Mouse (Mus musculus) CD4-positive helper T cell, adult 2 months (primary cell): ENCODE results near the gene Krtap31-2.

Experiments used
- DNase-seq: peaks from one replicate; pipeline ENCODE4 v3.0.0-alpha.2; 2012; ENCODE audit warnings: low read depth, missing footprints, low spot score

The Krtap31-2 gene

GRCm38 (mm10) chr11:99935991-99936390 lies at the start of gene Krtap31-2:
Gene Krtap31-2 (plus strand): TSS chr11:99936291.
- DNase-seq, result no peak

GRCm38 (mm10) chr11:99907620-99908019 lies 28.5 kb upstream of the Krtap31-2 start, which contains the start of gene Krtap31-1:
Gene Krtap31-1 (plus strand): TSS chr11:99907920.
- DNase-seq, result no peak

DNA sequence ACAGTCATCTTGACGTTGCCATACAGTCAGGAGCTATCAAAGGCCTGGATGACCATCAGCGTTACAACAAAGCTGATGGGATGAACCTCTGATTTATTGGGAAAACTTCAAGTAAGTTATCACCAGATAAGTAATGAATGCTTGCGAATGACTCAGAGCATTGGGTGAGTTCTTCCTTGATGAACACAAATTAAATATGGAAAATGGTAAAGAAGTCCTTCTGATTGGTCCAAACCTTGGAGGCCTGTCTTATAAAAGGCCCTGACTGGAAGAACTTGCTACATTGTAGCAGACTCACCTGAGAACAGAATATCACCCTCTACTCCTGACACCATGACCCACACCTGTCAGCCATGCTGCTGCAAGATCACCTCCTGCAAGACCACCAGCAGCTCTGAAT lies 21.6 kb upstream of the Krtap31-2 start, which contains the start of gene Gm11565:
TSS of gene Gm11565 (plus strand) at position 301 of the 400 bp plus-strand sequence.
- no peak for DNase-seq

- DNase-seq, result no peak
These were observed 1.7 kb downstream of the Krtap31-2 start for GRCm38 (mm10) chr11:99937751-99938264.

GRCm38 (mm10) chr11:99948175-99948574 lies 12.1 kb downstream of the Krtap31-2 start, which contains the start of gene Krtap9-5:
Gene Krtap9-5 (plus strand): TSS chr11:99948475.
- DNase-seq, result no peak

DNA sequence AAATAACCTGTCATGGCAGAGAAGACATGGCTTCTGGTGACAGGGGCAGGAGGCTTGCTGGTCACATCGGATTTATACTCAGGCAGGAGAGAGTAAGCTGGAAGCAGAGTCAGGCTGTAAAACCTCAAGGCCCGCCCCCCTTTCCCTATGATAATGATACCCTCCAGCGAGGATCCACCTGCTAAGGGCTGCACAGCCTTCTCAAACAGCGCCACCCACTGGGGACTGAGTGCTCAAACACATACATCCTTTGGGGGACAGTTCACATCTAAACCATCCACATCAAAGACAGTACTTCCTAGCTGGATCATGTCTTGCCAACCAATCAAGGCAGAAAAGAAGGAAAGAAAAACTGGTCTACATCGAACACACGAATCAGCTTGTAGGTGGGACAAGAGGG lies 28.1 kb downstream of the Krtap31-2 start:
- no peak for DNase-seq

DNA sequence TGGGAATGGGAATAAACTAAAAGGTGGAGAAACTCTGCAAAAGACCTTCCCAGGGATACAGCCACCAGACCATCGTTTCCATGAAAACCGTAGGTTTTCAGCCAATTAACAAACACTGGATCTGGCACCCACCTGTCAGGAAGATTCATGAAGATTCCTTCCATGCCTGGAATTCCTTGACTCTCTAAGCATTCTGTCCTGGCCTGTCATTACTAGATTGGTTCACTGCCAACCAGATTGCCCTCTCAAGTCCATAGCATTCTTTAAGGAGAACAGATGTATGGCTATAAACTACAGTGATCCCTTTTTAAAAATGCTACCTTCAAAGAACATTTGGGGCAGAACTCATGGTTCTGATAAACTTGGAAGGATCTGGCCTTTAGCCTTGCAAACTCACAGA lies 29.9 kb downstream of the Krtap31-2 start:
- no peak for DNase-seq

DNA sequence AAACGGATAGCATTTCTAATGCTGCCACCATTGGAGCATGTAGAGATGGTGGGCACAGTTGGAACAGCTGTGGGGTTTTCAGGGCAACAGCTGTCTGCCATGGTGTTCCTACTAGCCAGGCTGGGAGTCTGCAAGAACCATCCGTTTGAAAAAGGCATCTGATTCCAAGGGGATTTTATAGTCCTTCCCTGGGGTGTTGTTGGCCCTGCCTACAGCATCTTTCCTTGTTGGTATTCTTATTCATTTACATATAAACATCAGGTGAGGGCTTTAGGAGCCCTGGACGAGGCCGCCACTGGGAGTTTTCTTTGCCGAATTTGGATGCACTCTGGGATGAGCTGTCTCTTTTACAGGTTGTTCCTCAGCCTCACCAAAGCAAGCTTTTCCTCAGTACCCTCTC lies 42.9 kb downstream of the Krtap31-2 start, which contains the start of gene Krtap29-1:
TSS of gene Krtap29-1 (minus strand) at position 101 of the 400 bp plus-strand sequence.
- DNase-seq, result no peak

- DNase-seq, result no peak
These were observed 46.6 kb downstream of the Krtap31-2 start for GRCm38 (mm10) chr11:99982731-99983130.

- no peak for DNase-seq
These were observed 47.4 kb downstream of the Krtap31-2 start for GRCm38 (mm10) chr11:99983442-99983841.

DNA sequence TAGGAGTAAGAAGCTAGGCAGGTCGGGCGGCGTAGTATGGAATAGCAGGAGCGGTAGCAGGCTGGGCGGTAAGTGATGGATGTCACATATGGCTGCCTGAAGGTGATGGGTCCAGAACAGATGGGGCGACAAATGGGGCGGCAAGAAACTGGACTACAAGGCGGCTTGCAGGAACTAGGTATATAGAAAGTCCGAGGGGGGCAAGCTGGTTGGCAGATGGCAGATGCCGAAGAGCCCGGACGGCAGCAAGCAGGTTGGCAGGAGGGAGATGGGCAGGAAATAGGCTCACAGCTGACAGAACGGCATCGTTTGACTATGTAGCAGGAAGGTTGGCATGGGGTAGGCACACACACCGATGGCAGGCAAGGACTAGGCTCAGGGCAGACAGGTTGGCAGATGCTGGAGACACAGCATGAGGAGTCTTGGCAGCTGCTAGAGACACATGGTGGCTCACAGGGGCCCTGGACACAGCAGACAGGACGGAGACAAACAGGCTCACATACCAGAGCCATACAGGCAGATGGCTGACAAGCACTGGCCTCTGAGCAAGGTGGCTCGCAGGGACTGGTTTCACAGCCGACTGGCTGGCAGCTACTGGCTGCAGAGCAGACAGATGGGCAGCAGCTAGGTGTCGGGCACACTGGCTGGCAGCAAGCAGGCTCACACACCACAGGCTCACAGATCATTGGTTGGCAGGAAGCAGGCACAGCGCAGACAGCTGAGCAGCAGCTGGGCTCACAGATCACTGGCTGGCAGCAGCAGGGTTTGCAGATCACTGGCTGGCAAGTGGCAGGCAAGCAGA lies 49.4 kb downstream of the Krtap31-2 start:
- DNase-seq, result no peak

- DNase-seq, result no peak
These were observed 50.1 kb downstream of the Krtap31-2 start, which contains the start of gene Krtap16-1 for GRCm38 (mm10) chr11:99986180-99986647. Gene Krtap16-1 (minus strand): TSS chr11:99986597.
